In genomic region chr5:21017075-21017474, GRCm38 (mm10) we compare ENCODE assay signal across 10 mouse cellular contexts. TPM values are rescaled to one million over a fixed set of nuclear protein-coding genes. Genes with fewer than 3 reads are reported as not detected.
DNase-seq lines count a peak whose midpoint lies in the region; ATAC-seq and TF ChIP-seq lines count a peak whose summit lies in the region.
"Had no signal": no experiment of that assay in that cellular context is flagged by ENCODE, and none has a peak within 500 bp of the region (broad histone marks: within the 10 kb centered on the region; RNA-seq: fewer than 3 reads in every experiment).

No protein-coding gene starts in this region.

- H3K27me3 ChIP-seq in hindbrain, embryonic 16.5 days (replicated peaks; ENCODE audit: control insufficient read depth, insufficient read depth, low read length), result no peaks in the 10 kb centered on the region
- no peaks in the 10 kb centered on the region for H3K27me3 ChIP-seq in hindbrain, embryonic 14.5 days (ENCODE audit: control insufficient read depth, insufficient read depth, low read length)
- H3K27me3 ChIP-seq in heart, embryonic 16.5 days (ENCODE audit: control insufficient read depth, insufficient read depth, low read length), result no peaks in the 10 kb centered on the region
- H3K27me3 ChIP-seq in lung, embryonic 14.5 days (ENCODE audit: insufficient read depth, low read length), result no peaks in the 10 kb centered on the region
- H3K27me3 ChIP-seq: embryonic facial prominence, embryonic 13.5 days had no signal

- H3K27ac ChIP-seq in hindbrain, embryonic 16.5 days (ENCODE audit: low read depth, low read length), result no peak overlapping the region
- H3K27ac ChIP-seq in hindbrain, embryonic 14.5 days, result no peak overlapping the region
- H3K27ac ChIP-seq in heart, embryonic 16.5 days (ENCODE audit: low read length), result no peak overlapping the region
- H3K27ac ChIP-seq in lung, embryonic 14.5 days (ENCODE audit: low read depth), result no peak overlapping the region
- H3K27ac ChIP-seq in left cerebral cortex, adult 2 months, result no peak overlapping the region
- H3K27ac ChIP-seq: embryonic facial prominence, embryonic 13.5 days had no signal

- H3K9me3 ChIP-seq in hindbrain, embryonic 16.5 days (ENCODE audit: control insufficient read depth, low read length), result no peaks in the 10 kb centered on the region
- H3K9me3 ChIP-seq in hindbrain, embryonic 14.5 days (ENCODE audit: control insufficient read depth, low read length), result no peaks in the 10 kb centered on the region
- no peaks in the 10 kb centered on the region for H3K9me3 ChIP-seq in heart, embryonic 16.5 days (replicated peaks; ENCODE audit: control insufficient read depth, low read length)
- H3K9me3 ChIP-seq in lung, embryonic 14.5 days (ENCODE audit: low read depth, low read length), result no peaks in the 10 kb centered on the region
- H3K9me3 ChIP-seq: embryonic facial prominence, embryonic 13.5 days had no signal

- DNase-seq in hindbrain, embryonic 14.5 days (ENCODE audit: low spot score), result no peak
- peak; percentile 6 to 7 for DNase-seq in adrenal gland, postnatal 36 days
- DNase-seq in lung, embryonic 14.5 days, result peak; percentile 28
- DNase-seq in left cerebral cortex, adult 2 months (ENCODE audit: extremely low spot score in 1 of 2, low spot score in 2 of 2), result no peak
- no peak for DNase-seq in cerebellum, adult 11 months
- DNase-seq: midbrain, embryonic 14.5 days had no signal

- H3K4me3 ChIP-seq in hindbrain, embryonic 16.5 days (ENCODE audit: low read length), result no peak overlapping the region
- no peak overlapping the region for H3K4me3 ChIP-seq in hindbrain, embryonic 14.5 days (replicated peaks; ENCODE audit: low read length)
- no peak overlapping the region for H3K4me3 ChIP-seq in heart, embryonic 16.5 days (ENCODE audit: low read length)
- no peak overlapping the region for H3K4me3 ChIP-seq in lung, embryonic 14.5 days (ENCODE audit: low read depth, low read length)
- no peak overlapping the region for H3K4me3 ChIP-seq in left cerebral cortex, adult 2 months
- H3K4me3 ChIP-seq: embryonic facial prominence, embryonic 13.5 days had no signal

- no peaks in the 10 kb centered on the region for H3K4me1 ChIP-seq in hindbrain, embryonic 16.5 days (ENCODE audit: control insufficient read depth, insufficient read depth, low read depth, low read length)
- H3K4me1 ChIP-seq in hindbrain, embryonic 14.5 days (replicated peaks; ENCODE audit: control insufficient read depth, insufficient read depth, low read length), result no peaks in the 10 kb centered on the region
- H3K4me1 ChIP-seq in heart, embryonic 16.5 days (ENCODE audit: control insufficient read depth, insufficient read depth, low read length), result no peaks in the 10 kb centered on the region
- H3K4me1 ChIP-seq in lung, embryonic 14.5 days (ENCODE audit: insufficient read depth), result no peaks in the 10 kb centered on the region
- H3K4me1 ChIP-seq: embryonic facial prominence, embryonic 13.5 days had no signal

- intact Hi-C loops in left cerebral cortex, adult 2 months (cut with DNase I), result no loop called here

- H3K9ac ChIP-seq in hindbrain, embryonic 16.5 days (ENCODE audit: low read depth, low read length), result no peak overlapping the region
- no peak overlapping the region for H3K9ac ChIP-seq in hindbrain, embryonic 14.5 days
- H3K9ac ChIP-seq in heart, embryonic 16.5 days (ENCODE audit: low read length), result no peak overlapping the region
- H3K9ac ChIP-seq in lung, embryonic 14.5 days, result no peak overlapping the region
- H3K9ac ChIP-seq: embryonic facial prominence, embryonic 13.5 days had no signal

- no peak for TF ChIP-seq CTCF in lung, embryonic 14.5 days (IDR thresholded peaks at IDR 0.05; ENCODE audit: low read depth)
- no peak; the same call in none of the 2 replicates for TF ChIP-seq CTCF in left cerebral cortex, adult 2 months (IDR thresholded peaks at IDR 0.05)

- peak; percentile 17; the same call in 1 of the 2 replicates for ATAC-seq in hindbrain, embryonic 16.5 days
- no peak for ATAC-seq in hindbrain, embryonic 14.5 days (ENCODE audit: low FRiP score)
- peak; percentile 76 for ATAC-seq in heart, embryonic 16.5 days (replicated peaks; ENCODE audit: extremely low read depth, insufficient read depth, low FRiP score)
- ATAC-seq in lung, embryonic 14.5 days (ENCODE audit: insufficient read depth), result no peak
- no peak for ATAC-seq in inflammation-experienced regulatory T-cells, adult 6 months

- WGBS in hindbrain, embryonic 16.5 days, result 64% methylated on average over 5 of the region's 5 CpGs
- 55% methylated on average over 5 of the region's 5 CpGs for WGBS in hindbrain, embryonic 14.5 days
- 38% methylated on average over 5 of the region's 5 CpGs for WGBS in heart, embryonic 16.5 days
- 65% methylated on average over 5 of the region's 5 CpGs for WGBS in lung, embryonic 14.5 days

- H3K4me2 ChIP-seq in hindbrain, embryonic 16.5 days (ENCODE audit: low read length), result no peak overlapping the region
- H3K4me2 ChIP-seq in hindbrain, embryonic 14.5 days (replicated peaks), result no peak overlapping the region
- H3K4me2 ChIP-seq in heart, embryonic 16.5 days (ENCODE audit: low read depth, low read length), result no peak overlapping the region
- no peak overlapping the region for H3K4me2 ChIP-seq in lung, embryonic 14.5 days
- H3K4me2 ChIP-seq: embryonic facial prominence, embryonic 13.5 days had no signal

- H3K36me3 ChIP-seq in hindbrain, embryonic 16.5 days (ENCODE audit: control insufficient read depth, insufficient read depth, low read length), result peaks cover 25% of the 10 kb centered on the region
- peaks cover 84% of the 10 kb centered on the region for H3K36me3 ChIP-seq in hindbrain, embryonic 14.5 days (replicated peaks; ENCODE audit: control insufficient read depth, insufficient read depth)
- peaks cover 24% of the 10 kb centered on the region for H3K36me3 ChIP-seq in heart, embryonic 16.5 days (ENCODE audit: control insufficient read depth, insufficient read depth)
- H3K36me3 ChIP-seq in lung, embryonic 14.5 days (ENCODE audit: insufficient read depth), result peaks cover 70% of the 10 kb centered on the region

RNA-seq across cellular contexts. Expression of gene Ptpn12, which starts 38.6 kb away (rescaled TPM):
- polyA plus RNA-seq in hindbrain, embryonic 16.5 days (2015; fragmentation: Nextera tagmentation; extraction: Ambion mirVana), result 18.6 and 24.9 TPM in 2 replicates
- 28.4 and 28.9 TPM in 2 replicates for polyA plus RNA-seq in hindbrain, embryonic 14.5 days (2014; fragmentation: Nextera tagmentation; extraction: Ambion mirVana)
- total RNA-seq in adrenal gland, postnatal 36 days (2021), result 10 to 100 TPM; 59.6 to 66.4 TPM
- polyA plus RNA-seq in heart, embryonic 16.5 days (2015; fragmentation: Nextera tagmentation; extraction: Ambion mirVana), result 16.3 and 19.1 TPM in 2 replicates
- 31.1 and 33.1 TPM in 2 replicates for polyA plus RNA-seq in lung, embryonic 14.5 days (2014; fragmentation: Nextera tagmentation; extraction: Ambion mirVana)
- 10 to 100 TPM; 40.4 to 42.2 TPM for total RNA-seq in left cerebral cortex, adult 2 months (2021)
- polyA plus RNA-seq in inflammation-experienced regulatory T-cells, adult 6 months (2017; shearing (Covaris generic)), result 10 to 100 TPM in 2 of 3 experiments, 1 to 10 TPM in 1; 7.4 to 18.3 (median 12.8) TPM

Comparison
In these comparisons a context has a peak if more than half of its experiments do, and no peak if none do; other contexts are left out.
1. ATAC-seq: peak in hindbrain, embryonic 16.5 days (single experiment) and heart, embryonic 16.5 days (single experiment); none in hindbrain, embryonic 14.5 days (single experiment), lung, embryonic 14.5 days (single experiment) and inflammation-experienced regulatory T-cells, adult 6 months (single experiment).
2. DNase-seq: peak in adrenal gland, postnatal 36 days (2 of 2) and lung, embryonic 14.5 days (single experiment); none in hindbrain, embryonic 14.5 days (single experiment), left cerebral cortex, adult 2 months (0 of 2) and cerebellum, adult 11 months (single experiment).